Mouse (Mus musculus): ENCODE data around the gene Foxm1.

DNA sequence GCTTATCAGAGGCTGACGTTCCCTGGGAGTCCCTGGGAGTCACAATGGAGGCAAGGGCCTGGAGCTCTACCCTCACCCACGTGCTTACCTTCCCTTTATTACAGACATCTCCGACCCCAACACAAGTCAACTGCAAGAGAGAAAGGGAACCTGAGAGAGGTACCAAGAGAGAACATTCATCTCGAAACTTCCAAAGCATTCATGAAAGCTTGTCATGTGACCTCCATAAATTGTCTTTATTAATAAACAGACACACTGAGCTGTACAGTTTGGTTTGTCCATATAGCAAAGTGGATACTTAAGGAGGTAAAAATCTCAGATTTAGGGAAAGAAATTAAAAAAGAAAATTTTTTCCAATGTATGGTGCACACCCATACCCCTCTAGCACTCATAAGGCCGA lies 53.4 kb downstream of the Foxm1 start:
- TF ChIP-seq CTCF (IDR thresholded peaks at IDR 0.05; ENCODE audit: low read depth, low read length), result no peak
- no peak for TF ChIP-seq POLR2A (IDR thresholded peaks at IDR 0.05; ENCODE audit: extremely low read depth, insufficient read depth, low read length)
